Mouse (Mus musculus) left cerebral cortex, postnatal 4 days (tissue): ENCODE measurements at regions not wholly inside any gene's neighbourhood (a gene's known extent, or its start where the extent isn't known, plus 50 kb on each side); places are given as distances from the start of the nearest gene placed in this dataset.

Experiments
- DNase-seq: peaks from one replicate; pipeline ENCODE4 v3.0.0-alpha.2; 2022
- intact Hi-C: fragments of 180-260 bp; cut with DNase I; formaldehyde crosslinking; loops from one replicate; pipeline ENCODE4 v1.15.1; 2025

DNA sequence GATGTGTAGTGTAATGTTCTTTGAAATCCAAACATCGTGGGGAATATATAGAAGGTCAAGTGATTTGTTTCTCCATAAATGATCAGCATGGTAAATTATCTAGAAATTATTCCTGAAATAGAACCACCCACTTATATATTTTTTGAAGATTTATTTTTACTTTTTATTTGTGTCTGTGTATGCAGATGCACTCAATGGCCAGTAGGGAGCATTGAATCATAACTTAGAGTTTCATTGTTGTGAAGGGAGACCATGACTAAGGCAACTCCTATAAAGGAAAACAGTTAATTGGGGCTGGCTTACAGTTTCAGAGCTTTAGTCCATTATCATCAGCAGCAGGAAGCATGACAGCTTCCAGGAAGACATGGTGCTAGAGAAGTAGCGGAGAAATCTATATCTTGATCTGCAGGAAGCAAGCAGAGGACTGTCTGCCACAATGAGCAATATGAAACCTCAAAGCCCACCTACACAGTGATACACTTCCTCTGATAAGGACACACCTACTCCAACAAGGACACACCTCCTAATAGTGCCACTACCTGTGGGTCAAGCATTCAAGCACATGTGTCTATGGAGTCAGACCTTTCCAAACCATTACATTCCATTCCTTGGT lies 359.9 kb upstream of the Hs6st1 start:
- no peak for DNase-seq
- intact Hi-C loops, result no loop called here

DNA sequence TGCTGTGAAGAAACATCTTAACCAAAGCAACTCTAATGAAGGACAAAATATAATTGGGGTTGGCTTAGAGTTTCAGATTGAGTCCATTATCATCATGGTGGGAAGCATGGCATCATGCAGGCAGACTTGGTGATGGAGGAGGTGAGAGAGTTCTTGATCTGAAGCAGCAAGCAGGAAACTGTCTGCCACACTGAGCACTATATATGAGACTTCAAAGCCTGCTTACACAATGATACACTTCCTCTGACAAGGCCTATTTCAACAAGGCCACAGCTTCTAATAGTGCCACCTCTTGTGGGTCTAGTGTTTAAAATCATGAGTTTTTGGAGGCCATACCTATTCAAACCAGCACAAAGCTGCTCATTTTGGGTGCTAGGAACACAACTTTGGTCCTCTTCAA lies 359.0 kb upstream of the Hs6st1 start:
- intact Hi-C loops, result no loop called here
- no peak for DNase-seq

DNA sequence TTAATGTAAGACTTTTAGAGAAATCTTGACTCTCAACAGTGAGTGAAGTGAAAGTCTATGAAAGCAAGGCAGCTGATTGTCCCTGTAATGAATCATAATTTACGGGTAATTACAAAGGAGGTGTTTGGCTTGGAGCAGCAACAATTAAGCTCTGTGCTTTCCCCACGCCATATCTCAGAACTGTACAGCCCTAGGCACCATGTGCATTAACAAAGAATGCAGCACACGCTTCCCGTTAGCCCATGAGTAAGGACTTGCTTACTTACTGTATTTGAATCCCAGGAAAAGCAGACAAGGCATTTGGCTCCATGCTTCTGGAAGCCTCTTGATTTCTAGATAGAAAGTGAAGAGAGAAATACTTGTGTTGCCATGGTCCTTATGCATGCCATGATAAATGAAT lies 354.2 kb upstream of the Hs6st1 start:
- intact Hi-C loops, result no loop called here

GRCm38 (mm10) chr1:35715931-35716330 lies 352.3 kb upstream of the Hs6st1 start:
- DNase-seq, result no peak
- intact Hi-C loops, result no loop called here

More for the DNA sequence above, 354.2 kb upstream of the Hs6st1 start:
- DNase-seq, result no peak

- intact Hi-C loops, result no loop called here
- DNase-seq, result no peak
Observed at GRCm38 (mm10) chr1:35717166-35717565, 351.0 kb upstream of the Hs6st1 start.

GRCm38 (mm10) chr1:35717659-35718058 lies 350.5 kb upstream of the Hs6st1 start:
- DNase-seq, result no peak
- intact Hi-C loops, result no loop called here

DNA sequence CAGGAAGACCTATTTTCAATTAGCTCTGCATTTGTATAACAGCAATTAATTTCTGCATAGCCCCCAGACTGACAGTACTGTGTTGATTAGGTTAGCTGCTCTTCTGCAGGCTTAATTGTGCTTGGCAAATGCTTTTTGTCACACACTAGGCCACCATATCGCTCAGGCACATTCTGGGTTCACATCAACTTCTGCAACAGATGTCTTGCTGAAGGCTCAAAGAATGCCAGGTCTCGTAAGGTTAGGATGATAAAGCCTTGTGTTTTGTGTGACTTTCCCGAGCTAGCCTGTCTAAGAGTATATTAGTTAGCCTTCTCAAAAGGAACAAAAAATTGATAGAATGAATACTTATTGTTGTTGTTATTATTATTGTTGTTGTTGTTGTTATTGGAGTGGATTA lies 348.1 kb upstream of the Hs6st1 start:
- intact Hi-C loops, result no loop called here
- DNase-seq, result no peak

DNA sequence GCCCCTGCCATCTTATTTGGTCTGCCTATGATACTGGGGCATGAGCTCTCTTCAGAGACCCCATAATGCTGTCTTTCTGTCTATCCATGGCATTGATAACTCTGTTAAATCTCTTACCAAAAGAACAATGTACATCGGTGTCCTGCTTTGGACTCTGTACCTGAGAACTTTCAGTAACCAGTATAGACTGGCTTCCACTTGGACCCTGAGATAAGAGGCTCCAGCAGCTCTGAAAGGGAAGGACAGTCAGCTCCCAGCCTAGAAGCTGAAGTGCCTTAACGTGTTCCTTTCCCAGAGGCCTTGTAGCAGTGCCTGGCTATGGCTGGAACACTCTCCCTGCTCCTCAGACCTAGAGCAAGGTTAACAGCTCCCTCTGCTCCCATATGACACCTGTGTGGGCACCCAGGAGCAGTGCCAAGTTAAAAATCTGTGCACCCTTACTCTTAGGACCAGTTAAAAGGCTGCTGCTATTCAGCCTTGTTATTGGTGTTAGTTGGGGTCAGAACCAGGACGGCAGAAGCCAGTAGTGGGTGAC lies 343.8 kb upstream of the Hs6st1 start:
- DNase-seq, result no peak
- intact Hi-C loops, result no loop called here

- intact Hi-C loops, result no loop called here
- peak; percentile 66 for DNase-seq
Observed at GRCm38 (mm10) chr1:35726596-35726995, 341.6 kb upstream of the Hs6st1 start.

DNA sequence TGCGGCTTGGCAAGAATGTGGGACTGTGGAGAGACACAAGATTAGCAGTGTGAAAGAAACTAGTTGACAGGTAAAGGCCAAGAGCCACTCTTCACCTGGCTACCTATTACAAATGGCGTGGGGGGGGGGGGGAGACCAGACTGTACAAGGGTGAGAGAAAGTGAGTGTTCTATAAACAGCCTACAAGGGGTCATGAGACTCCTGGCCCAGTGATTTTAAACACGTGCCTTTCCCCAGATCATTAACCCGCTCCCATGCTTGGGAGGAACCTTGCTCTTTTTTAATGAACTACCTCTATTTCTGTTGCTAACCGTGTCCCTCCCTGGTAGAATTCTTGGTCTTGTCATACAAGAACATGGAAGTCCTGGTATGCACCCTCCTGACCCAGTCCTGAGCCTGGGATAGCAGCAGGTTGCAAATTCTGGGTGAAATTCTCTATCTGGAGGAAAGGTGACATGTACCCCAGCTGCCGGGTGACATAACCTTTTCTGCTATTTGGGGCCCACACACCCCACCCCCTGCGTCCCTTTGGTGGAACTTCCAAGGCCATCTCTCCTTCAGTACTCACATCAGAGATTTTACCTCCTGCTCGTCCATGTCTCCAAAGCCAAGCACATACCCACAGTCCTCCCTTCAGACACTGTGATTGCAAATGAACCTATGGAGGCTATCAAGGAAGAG lies 340.8 kb upstream of the Hs6st1 start:
- DNase-seq, result no peak
- intact Hi-C loops, result no loop called here

- intact Hi-C loops, result no loop called here
- no peak for DNase-seq
Observed at GRCm38 (mm10) chr1:35729785-35730295, 338.4 kb upstream of the Hs6st1 start.

DNA sequence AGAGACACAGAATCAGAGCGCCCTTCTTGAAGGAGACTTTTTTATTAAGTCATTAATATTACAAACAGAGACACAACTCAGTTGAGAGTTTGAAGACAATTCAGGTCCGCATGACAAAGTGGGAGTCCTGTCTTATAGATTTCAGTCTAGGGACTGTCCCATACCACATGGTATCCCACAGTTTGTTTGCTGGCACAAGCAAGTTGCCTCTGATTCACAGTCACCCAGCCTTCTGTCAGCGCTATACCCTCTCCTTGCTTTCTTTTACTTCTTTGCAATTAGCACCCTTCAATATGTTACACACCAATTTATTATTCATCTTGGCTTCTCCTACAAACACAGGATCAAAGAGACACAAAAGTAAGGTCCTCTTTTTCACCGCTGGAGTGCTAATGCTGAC lies 337.9 kb upstream of the Hs6st1 start:
- intact Hi-C loops, result no loop called here
- DNase-seq, result no peak

- intact Hi-C loops, result no loop called here
- DNase-seq, result no peak
Observed at GRCm38 (mm10) chr1:35736247-35736646, 332.0 kb upstream of the Hs6st1 start.

DNA sequence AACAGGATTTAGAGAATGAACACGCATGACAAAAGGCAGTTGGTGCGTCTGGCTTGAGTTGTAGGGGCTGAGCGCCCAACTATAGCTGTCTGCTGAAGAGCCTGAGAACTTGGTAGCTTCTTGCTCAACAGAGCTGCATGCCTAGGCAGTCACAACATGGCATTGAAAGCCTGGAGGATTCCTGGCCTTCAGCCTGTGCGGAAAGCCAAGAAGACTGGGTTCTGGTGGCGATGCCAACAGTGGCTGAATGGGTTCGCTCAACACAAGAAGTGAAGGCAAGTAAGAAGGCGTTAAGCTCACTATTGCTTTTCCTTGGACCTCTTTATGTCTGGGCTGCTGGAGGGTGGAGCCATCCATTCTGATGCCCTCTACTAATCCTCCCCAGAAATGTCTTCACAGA lies 318.6 kb upstream of the Hs6st1 start:
- DNase-seq, result peak; percentile 22
- intact Hi-C loops, result no loop called here

- DNase-seq, result no peak
- intact Hi-C loops, result no loop called here
Observed at GRCm38 (mm10) chr1:35750092-35750521, 318.1 kb upstream of the Hs6st1 start.

GRCm38 (mm10) chr1:35752636-35753035 lies 315.6 kb upstream of the Hs6st1 start:
- no peak for DNase-seq

GRCm38 (mm10) chr1:35754170-35754569 lies 314.0 kb upstream of the Hs6st1 start:
- no peak for DNase-seq
- intact Hi-C loops, result no loop called here

More at GRCm38 (mm10) chr1:35752636-35753035, 315.6 kb upstream of the Hs6st1 start:
- intact Hi-C loops, result no loop called here

DNA sequence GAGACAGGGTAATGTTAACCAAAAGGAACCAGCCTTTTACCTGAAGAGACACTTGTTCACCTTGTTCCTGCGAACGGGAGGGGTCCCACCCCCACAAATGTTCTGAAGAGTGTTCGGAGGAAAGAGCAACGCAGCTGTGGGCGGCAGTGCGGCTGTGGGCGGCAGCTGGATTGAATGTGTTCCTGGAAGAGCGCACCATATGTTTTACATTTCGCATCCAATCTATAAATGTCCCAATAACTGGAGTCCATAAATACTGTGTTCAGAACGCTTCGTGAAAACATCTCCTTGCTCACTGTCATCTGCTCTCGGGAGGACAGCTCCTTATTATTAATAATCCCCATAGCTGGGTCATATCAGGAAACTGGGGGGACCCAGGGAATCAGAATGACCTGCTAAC lies 309.2 kb upstream of the Hs6st1 start:
- intact Hi-C loops, result no loop called here
- no peak for DNase-seq

GRCm38 (mm10) chr1:35759600-35759999 lies 308.6 kb upstream of the Hs6st1 start:
- DNase-seq, result no peak
- intact Hi-C loops, result no loop called here

DNA sequence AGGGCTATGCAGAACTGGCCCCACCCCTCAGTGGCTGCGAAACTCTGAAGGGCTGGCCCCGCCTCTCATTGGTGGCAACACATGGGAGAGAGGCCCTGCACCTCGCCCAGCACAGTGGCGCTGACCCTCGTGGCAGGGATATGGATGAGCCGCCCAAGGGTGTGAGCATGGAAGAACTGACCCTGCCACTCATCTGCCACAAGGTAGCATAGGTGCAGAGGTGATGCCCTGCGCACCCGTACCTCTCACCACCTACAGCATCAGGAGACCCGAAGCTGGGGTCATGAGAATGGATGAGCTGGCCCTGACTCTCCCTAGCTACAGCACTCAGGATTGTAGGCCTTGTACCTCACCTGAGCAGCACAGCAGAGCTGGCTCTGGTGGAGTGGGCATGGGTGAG lies 305.1 kb upstream of the Hs6st1 start:
- intact Hi-C loops, result no loop called here
- DNase-seq, result no peak

- intact Hi-C loops, result no loop called here
- DNase-seq, result no peak
Observed at GRCm38 (mm10) chr1:35763456-35763855, 304.7 kb upstream of the Hs6st1 start.

- intact Hi-C loops, result no loop called here
- DNase-seq, result no peak
Observed at GRCm38 (mm10) chr1:35764068-35764467, 304.1 kb upstream of the Hs6st1 start.
